Mouse (Mus musculus): ENCODE results near the gene Lasp1. TPM values are rescaled to one million over a fixed set of nuclear protein-coding genes. Genes with fewer than 3 reads are reported as not detected.
"Not testable (repeated sequence)": the region's sequence is repeated elsewhere in the genome, so short reads cannot be mapped to it uniquely, and the experiment has no call there.

Lasp1 gene
- polyA plus RNA-seq, 1 experiment from 2014 or later = 160 TPM

GRCm38 (mm10) chr11:97778918-97779317 is 19.9 kb upstream of the Lasp1 start:
- Histone ChIP-seq H3K4me3 (no peak overlapping the region), H3K27ac (no peak overlapping the region), H3K4me1 (peaks cover 32% of the 10 kb centered on the region), H3K36me3 (peaks cover 47% of the 10 kb centered on the region), H3K9ac (no peak overlapping the region), H3K27me3 (no peaks in the 10 kb centered on the region), H3K4me2 (no peak overlapping the region), H3K9me3 (no peaks in the 10 kb centered on the region)
- no peak for ATAC-seq (ENCODE audit: borderline replicate concordance, extremely low read depth, low FRiP score, low TSS enrichment)
- 95% methylated on average over 1 of the region's 1 CpGs for WGBS

GRCm38 (mm10) chr11:97779968-97780701 is 18.7 kb upstream of the Lasp1 start:
- Histone ChIP-seq H3K9ac (peak overlapping the region; percentile 94; the same call in 1 of the 2 replicates), H3K4me2 (peak overlapping the region; percentile 57), H3K27me3 (no peaks in the 10 kb centered on the region), H3K36me3 (peaks cover 47% of the 10 kb centered on the region), H3K27ac (no peak overlapping the region), H3K9me3 (no peaks in the 10 kb centered on the region), H3K4me1 (peaks cover 32% of the 10 kb centered on the region), H3K4me3 (peak overlapping the region; percentile 75)
- WGBS = 79% methylated on average over 2 of the region's 2 CpGs
- ATAC-seq (ENCODE audit: borderline replicate concordance, extremely low read depth, low FRiP score, low TSS enrichment) = no peak

- Histone ChIP-seq H3K4me2 (peak overlapping the region; percentile 57), H3K27ac (peak overlapping the region; percentile 89), H3K9me3 (no peaks in the 10 kb centered on the region), H3K4me1 (peaks cover 32% of the 10 kb centered on the region), H3K4me3 (peak overlapping the region; percentile 75), H3K27me3 (no peaks in the 10 kb centered on the region), H3K9ac (peak overlapping the region; percentile 94), H3K36me3 (peaks cover 44% of the 10 kb centered on the region)
- WGBS = 2% methylated on average over 11 of the region's 11 CpGs
- no peak for ATAC-seq (ENCODE audit: borderline replicate concordance, extremely low read depth, low FRiP score, low TSS enrichment)
Measured at GRCm38 (mm10) chr11:97781478-97781831, 17.3 kb upstream of the Lasp1 start.

GRCm38 (mm10) chr11:97781832-97782563 is 16.8 kb upstream of the Lasp1 start, which contains the start of gene Rpl23:
Rpl23 (minus strand) TSS chr11:97782437.
- peak; percentile 96 for ATAC-seq (ENCODE audit: borderline replicate concordance, extremely low read depth, low FRiP score, low TSS enrichment)
- H3K4me2 ChIP-seq = peak within 1 kb of the TSS; percentile 62
- H3K27me3 ChIP-seq = no peaks in the 10 kb centered on the region
- H3K9me3 ChIP-seq = no peaks in the 10 kb centered on the region
- H3K4me3 ChIP-seq = peak within 1 kb of the TSS; percentile 75
- under 1% methylated on average over 66 of the region's 67 CpGs for WGBS
- peaks cover 32% of the 10 kb centered on the region for H3K4me1 ChIP-seq
- peak within 1 kb of the TSS; percentile 94 for H3K9ac ChIP-seq
- H3K27ac ChIP-seq = peak within 1 kb of the TSS; percentile 89
- H3K36me3 ChIP-seq = peaks cover 39% of the 10 kb centered on the region

GRCm38 (mm10) chr11:97782564-97782895 is 16.3 kb upstream of the Lasp1 start:
- 0 out of 2 replicates have a peak, but pooled peaks have one; percentile 15 for ATAC-seq (ENCODE audit: borderline replicate concordance, extremely low read depth, low FRiP score, low TSS enrichment)
- WGBS = 0% methylated on average over 10 of the region's 10 CpGs
- H3K9me3 ChIP-seq = no peaks in the 10 kb centered on the region

GRCm38 (mm10) chr11:97787961-97788360 is 10.8 kb upstream of the Lasp1 start:
- Histone ChIP-seq H3K4me1 (peaks cover 4% of the 10 kb centered on the region; the same call in 1 of the 2 replicates), H3K27ac (no peak overlapping the region), H3K4me3 (no peak overlapping the region), H3K27me3 (no peaks in the 10 kb centered on the region), H3K4me2 (no peak overlapping the region), H3K9me3 (no peaks in the 10 kb centered on the region), H3K9ac (no peak overlapping the region), H3K36me3 (no peaks in the 10 kb centered on the region)
- no peak for ATAC-seq (ENCODE audit: borderline replicate concordance, extremely low read depth, low FRiP score, low TSS enrichment)
- WGBS = 92% methylated on average over 3 of the region's 3 CpGs

More at GRCm38 (mm10) chr11:97782564-97782895, 16.3 kb upstream of the Lasp1 start:
- Histone ChIP-seq H3K9ac (peak overlapping the region; percentile 72), H3K36me3 (peaks cover 34% of the 10 kb centered on the region), H3K27ac (peak overlapping the region; percentile 89), H3K27me3 (no peaks in the 10 kb centered on the region), H3K4me3 (peak overlapping the region; percentile 75), H3K4me1 (peaks cover 32% of the 10 kb centered on the region), H3K4me2 (peak overlapping the region; percentile 62)

- 83% methylated on average over 5 of the region's 5 CpGs for WGBS
- Histone ChIP-seq H3K4me2 (no peak overlapping the region), H3K4me1 (no peaks in the 10 kb centered on the region), H3K9me3 (no peaks in the 10 kb centered on the region), H3K4me3 (no peak overlapping the region), H3K36me3 (no peaks in the 10 kb centered on the region), H3K27ac (no peak overlapping the region), H3K27me3 (no peaks in the 10 kb centered on the region), H3K9ac (no peak overlapping the region)
- ATAC-seq (ENCODE audit: borderline replicate concordance, extremely low read depth, low FRiP score, low TSS enrichment) = no peak
Measured at GRCm38 (mm10) chr11:97789727-97790126, 9.1 kb upstream of the Lasp1 start.

- H3K27me3 ChIP-seq; H3K36me3 ChIP-seq; H3K4me1 ChIP-seq; H3K4me3 ChIP-seq; H3K27ac ChIP-seq; H3K9ac ChIP-seq; H3K9me3 ChIP-seq; ATAC-seq (ENCODE audit: borderline replicate concordance, extremely low read depth, low FRiP score, low TSS enrichment); H3K4me2 ChIP-seq: not testable (repeated sequence)
- 73% methylated on average over 2 of the region's 2 CpGs for WGBS
Measured at GRCm38 (mm10) chr11:97790778-97791438, 7.9 kb upstream of the Lasp1 start.

- Histone ChIP-seq H3K4me2 (no peak overlapping the region), H3K36me3 (no peaks in the 10 kb centered on the region), H3K4me1 (peaks cover 6% of the 10 kb centered on the region), H3K9ac (no peak overlapping the region), H3K4me3 (no peak overlapping the region), H3K27ac (no peak overlapping the region), H3K9me3 (no peaks in the 10 kb centered on the region), H3K27me3 (no peaks in the 10 kb centered on the region)
- no peak for ATAC-seq (ENCODE audit: borderline replicate concordance, extremely low read depth, low FRiP score, low TSS enrichment)
- 11% methylated on average over 2 of the region's 2 CpGs for WGBS
Measured at GRCm38 (mm10) chr11:97793165-97793564, 5.6 kb upstream of the Lasp1 start.

- Histone ChIP-seq H3K36me3 (no peaks in the 10 kb centered on the region), H3K4me2 (no peak overlapping the region), H3K9ac (no peak overlapping the region), H3K9me3 (no peaks in the 10 kb centered on the region), H3K27ac (no peak overlapping the region), H3K4me1 (peaks cover 19% of the 10 kb centered on the region), H3K4me3 (no peak overlapping the region), H3K27me3 (no peaks in the 10 kb centered on the region)
- 5% methylated on average over 6 of the region's 6 CpGs for WGBS
- ATAC-seq (ENCODE audit: borderline replicate concordance, extremely low read depth, low FRiP score, low TSS enrichment) = no peak
Measured at GRCm38 (mm10) chr11:97796910-97797309, 1.9 kb upstream of the Lasp1 start.

- no peaks in the 10 kb centered on the region for H3K36me3 ChIP-seq
- peaks cover 25% of the 10 kb centered on the region for H3K4me1 ChIP-seq
- WGBS = 59% methylated on average over 15 of the region's 15 CpGs
- H3K4me3 ChIP-seq = no peak overlapping the region
- H3K9ac ChIP-seq = 0 out of 2 replicates have a peak overlapping the region, but pooled peaks have one; percentile 0
- peak overlapping the region; percentile 30; the same call in 1 of the 2 replicates for H3K27ac ChIP-seq
- no peaks in the 10 kb centered on the region for H3K27me3 ChIP-seq
- ATAC-seq (ENCODE audit: borderline replicate concordance, extremely low read depth, low FRiP score, low TSS enrichment) = no peak
- peak overlapping the region; percentile 75; the same call in 1 of the 2 replicates for H3K4me2 ChIP-seq
- no peaks in the 10 kb centered on the region for H3K9me3 ChIP-seq
Measured at GRCm38 (mm10) chr11:97797369-97798082, 1.3 kb upstream of the Lasp1 start.
